Mouse (Mus musculus) heart, embryonic 14.5 days (tissue): Measurements from ENCODE around the gene March5. TPM values are rescaled to one million over a fixed set of nuclear protein-coding genes. Genes with fewer than 3 reads are reported as not detected.

Experiments used
- ATAC-seq: fragments of 200-750 bp; cut with Nextera tagmentation; 2 replicates; pipeline ENCODE4 v1.8.0; 2017; ENCODE audit warnings: low read depth, moderate TSS enrichment; ENCODE audit not compliant: insufficient number of reproducible peaks, insufficient read depth, low FRiP score
- H3K27ac ChIP-seq, 2 experiments: fragments of 200-500 bp in 1 of 2; fragments of 300-500 bp in 1 of 2; sonication (generic) in 1 of 2; replicated peaks in 1 of 2; 2 replicates each; pipeline ENCODE4 v1.5.1; 2012 to 2014; ENCODE audit warnings: low read depth in 2 of 2, low read length in 2 of 2, control low read depth in 1 of 2, mild to moderate bottlenecking in 1 of 2, mixed read lengths in 1 of 2; ENCODE audit not compliant: control insufficient read depth in 1 of 2, insufficient read depth in 1 of 2
- H3K27me3 ChIP-seq: fragments of 300-500 bp; sonication (generic); 2 replicates; pipeline ENCODE4 v1.6.1; 2014; ENCODE audit warnings: mild to moderate bottlenecking, low read length, control low read depth; ENCODE audit not compliant: control insufficient read depth, insufficient read depth
- H3K36me3 ChIP-seq: fragments of 300-500 bp; sonication (generic); 2 replicates; pipeline ENCODE4 v1.6.1; 2014; ENCODE audit warnings: mild to moderate bottlenecking, control low read depth, low read length, mixed read lengths; ENCODE audit not compliant: control insufficient read depth, insufficient read depth
- H3K4me1 ChIP-seq, 2 experiments: fragments of 200-500 bp in 1 of 2; fragments of 300-500 bp in 1 of 2; sonication (generic) in 1 of 2; 2 replicates each; pipeline ENCODE4 v1.6.1; 2012 to 2014; ENCODE audit warnings: low read length in 2 of 2, control low read depth in 1 of 2, mixed read lengths in 1 of 2; ENCODE audit not compliant: control insufficient read depth in 2 of 2, insufficient read depth in 2 of 2
- H3K4me2 ChIP-seq: fragments of 300-500 bp; sonication (generic); 2 replicates; pipeline ENCODE4 v1.6.1; 2014; ENCODE audit warnings: mild to moderate bottlenecking, low read length
- H3K4me3 ChIP-seq, 2 experiments: fragments of 200-500 bp in 1 of 2; fragments of 300-500 bp in 1 of 2; sonication (generic) in 1 of 2; 2 replicates each; pipeline ENCODE4 v1.5.1; 2012 to 2014; ENCODE audit warnings: low read length in 2 of 2, mild to moderate bottlenecking in 2 of 2, control low read depth in 1 of 2, low read depth in 1 of 2, moderate library complexity in 1 of 2; ENCODE audit not compliant: control insufficient read depth in 1 of 2, insufficient read depth in 1 of 2
- H3K9ac ChIP-seq: fragments of 300-500 bp; sonication (generic); 2 replicates; pipeline ENCODE4 v1.6.1; 2014; ENCODE audit warnings: mild to moderate bottlenecking, low read length
- H3K9me3 ChIP-seq: fragments of 300-500 bp; sonication (generic); 2 replicates; pipeline ENCODE4 v1.6.1; 2016; ENCODE audit warnings: low read length, control low read depth; ENCODE audit not compliant: control insufficient read depth
- WGBS: fragments of 180-500 bp; shearing (Covaris S2); extraction: QIAGEN DNeasy Blood & Tissue Kit; methylation state at CpG from one replicate; pipeline ENCODE4 v1.1.7; 2014; 5-methylcytosine and 5-hydroxymethylcytosine counted together
- polyA plus RNA-seq: library from polyadenylated mRNA; unstranded; fragments of >200 nt; fragmentation: Nextera tagmentation; extraction: Ambion mirVana; gene quantifications from 2 replicates; pipeline ENCODE4 v1.2.1, GENCODE M21; 2014

The March5 gene
- polyA plus RNA-seq, 1 experiment from 2014 or later, result 104 TPM

GRCm38 (mm10) chr19:37265333-37266103 lies 58.2 kb downstream of the March5 start:
- Histone ChIP-seq H3K9ac (no peak overlapping the region), H3K36me3 (peaks cover 22% of the 10 kb centered on the region), H3K4me2 (no peak overlapping the region), H3K4me3 (no peak overlapping the region), H3K4me1 (peaks cover 5 to 9% of the 10 kb centered on the region in 2 experiments; a peak in 2 of 4 replicates), H3K27ac (no peak overlapping the region), H3K27me3 (no peaks in the 10 kb centered on the region), H3K9me3 (no peaks in the 10 kb centered on the region)
- no peak for ATAC-seq
- WGBS, result 26% methylated on average over 10 of the region's 10 CpGs

- Histone ChIP-seq H3K9ac (no peak overlapping the region), H3K27ac (no peak overlapping the region), H3K9me3 (no peaks in the 10 kb centered on the region), H3K36me3 (peaks cover 35% of the 10 kb centered on the region), H3K4me1 (peaks cover 1 to 3% of the 10 kb centered on the region in 2 experiments; a peak in 2 of 4 replicates), H3K4me2 (no peak overlapping the region), H3K4me3 (no peak overlapping the region), H3K27me3 (no peaks in the 10 kb centered on the region)
- WGBS, result 85% methylated on average over 16 of the region's 16 CpGs
- no peak for ATAC-seq
These were observed 61.8 kb downstream of the March5 start for GRCm38 (mm10) chr19:37269106-37269505.

Other genes starting within 250 kb of the March5 start
- gene Cpeb3, start 1.1 kb downstream of the March5 start, polyA plus RNA-seq, result 8.8 and 8.9 TPM in 2 replicates
- gene Ide, start 130.3 kb downstream of the March5 start, polyA plus RNA-seq, result 83.2 and 87.5 TPM in 2 replicates
- gene Kif11, start 168.9 kb downstream of the March5 start, polyA plus RNA-seq, result 48.0 and 48.5 TPM in 2 replicates
- gene Hhex, start 227.3 kb downstream of the March5 start, polyA plus RNA-seq, result 11.6 and 13.2 TPM in 2 replicates